Mouse (Mus musculus) myocyte (in vitro differentiated cells): ENCODE measurements around the gene Itpkb.
A peak's percentile ranks its signal among the peaks of the same experiment; 100 is the strongest.

Experiments
- E2F4 ChIP-seq: IDR thresholded peaks from one replicate; pipeline ENCODE4 v1.6.1; 2011; ENCODE audit warnings: mild to moderate bottlenecking, control low read depth, moderate library complexity; ENCODE audit not compliant: insufficient read depth
- MAX ChIP-seq: IDR thresholded peaks from one replicate; pipeline ENCODE4 v1.6.1; 2011; ENCODE audit warnings: low read depth, mild to moderate bottlenecking, control low read depth
- MYOD1 ChIP-seq, 3 experiments: IDR thresholded peaks; one replicate each; pipeline ENCODE4 v1.6.1; 2011; ENCODE audit warnings: control low read depth in 2 of 3, low read depth in 2 of 3, mild to moderate bottlenecking in 2 of 3, moderate library complexity in 1 of 3; ENCODE audit not compliant: insufficient read length in 2 of 3, control insufficient read depth in 1 of 3
- POLR2A ChIP-seq: IDR thresholded peaks from one replicate; pipeline ENCODE4 v1.6.1; 2011; ENCODE audit warnings: low read depth, mild to moderate bottlenecking, control low read depth, moderate library complexity; ENCODE audit not compliant: insufficient read length
- TCF12 ChIP-seq: IDR thresholded peaks from one replicate; pipeline ENCODE4 v1.6.1; 2011; ENCODE audit warnings: mild to moderate bottlenecking, control low read depth; ENCODE audit not compliant: poor library complexity, insufficient read depth, severe bottlenecking
- TCF3 ChIP-seq: IDR thresholded peaks from one replicate; pipeline ENCODE4 v1.6.1; 2011; ENCODE audit warnings: low read depth, control low read depth; ENCODE audit not compliant: insufficient read length
- USF1 ChIP-seq: IDR thresholded peaks from one replicate; pipeline ENCODE4 v1.6.1; 2011; ENCODE audit warnings: low read depth, mild to moderate bottlenecking, control low read depth, moderate library complexity

DNA sequence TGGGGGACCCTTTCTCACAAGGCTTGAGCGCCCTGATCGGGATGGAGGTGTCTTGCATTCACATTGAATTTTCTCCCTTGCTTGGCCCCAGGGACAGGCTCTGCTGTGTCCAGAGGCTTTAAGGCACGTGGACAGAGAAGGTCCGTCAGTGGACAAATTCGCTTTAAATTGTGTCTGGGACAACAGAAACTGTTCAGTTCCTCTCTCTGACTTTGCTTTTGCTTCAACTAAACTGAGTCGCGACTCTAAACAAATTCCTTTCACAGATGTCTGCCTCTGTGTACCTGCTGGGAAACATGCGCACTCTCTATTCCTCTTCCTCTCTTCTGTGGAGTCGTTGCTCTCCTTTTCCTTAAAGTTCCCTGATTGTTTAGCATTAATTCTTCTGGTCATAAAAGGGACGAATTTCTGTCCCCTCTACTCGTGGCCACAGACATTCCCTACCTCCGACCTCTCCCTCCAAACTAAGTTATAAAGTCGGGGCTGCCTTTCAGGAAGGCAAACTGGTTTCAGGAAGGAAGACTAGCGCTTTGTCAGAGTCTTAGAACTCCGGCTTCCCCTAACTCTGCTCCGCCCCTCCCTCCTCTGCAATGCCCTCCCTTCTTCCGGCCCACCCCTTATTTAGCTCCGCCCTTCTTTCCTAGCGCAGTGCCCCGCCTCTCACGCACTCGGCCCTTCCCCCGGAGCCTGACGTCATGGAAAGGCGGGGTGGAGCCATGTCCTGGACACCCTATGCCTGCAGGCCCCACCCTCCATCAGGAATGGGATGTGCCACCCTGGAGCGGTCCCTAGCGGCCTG is 56.9 kb downstream of the Itpkb start:
- TF ChIP-seq POLR2A = peak; percentile 61
- TF ChIP-seq MAX = no peak
- no peak for TF ChIP-seq E2F4
- TF ChIP-seq USF1 = peak; percentile 4
- TF ChIP-seq TCF12 = no peak
- TF ChIP-seq MYOD1 (IDR thresholded peaks at IDR 0.05; ENCODE audit: control insufficient read depth in 1 of 3, insufficient read length in 2 of 3, low read depth in 2 of 3) = no peak
- TF ChIP-seq TCF3 = no peak
